Mouse (Mus musculus) E14TG2a.4 (cell line): ENCODE data around the gene Abtb2.

Experiments used
- H3K27me3 ChIP-seq: 2 replicates; pipeline ENCODE4 v1.6.1; 2014; ENCODE audit warnings: low read length, control low read depth; ENCODE audit not compliant: insufficient read depth
- H3K36me3 ChIP-seq: 2 replicates; pipeline ENCODE4 v1.6.1; 2014; ENCODE audit warnings: low read length, control low read depth; ENCODE audit not compliant: insufficient read depth
- H3K4me1 ChIP-seq: replicated peaks from 2 replicates; pipeline ENCODE4 v1.6.1; 2014; ENCODE audit warnings: low read depth, low read length, control low read depth
- H3K4me3 ChIP-seq: replicated peaks from 2 replicates; pipeline ENCODE4 v1.5.1; 2014; ENCODE audit warnings: mild to moderate bottlenecking, low read length
- H3K9me3 ChIP-seq: 2 replicates; pipeline ENCODE4 v1.6.1; 2014; ENCODE audit warnings: low read length, control low read depth
- CTCF ChIP-seq: conservative IDR thresholded peaks from 2 replicates; pipeline ENCODE4 v1.5.1; 2014; ENCODE audit warnings: low read length
- NANOG ChIP-seq: IDR thresholded peaks from 2 replicates; pipeline ENCODE4 v1.6.1; 2014; ENCODE audit warnings: borderline replicate concordance, low read length, mixed read lengths
- POU5F1 ChIP-seq: IDR thresholded peaks from 2 replicates; pipeline ENCODE4 v1.6.1; 2014; ENCODE audit warnings: low read length, borderline replicate concordance

Abtb2 gene

GRCm38 (mm10) chr2:103760906-103761716 lies 195.0 kb downstream of the Abtb2 start, which contains the start of gene Nat10:
TSS of gene Nat10 (minus strand) at chr2:103761270.
- peak within 1 kb of the TSS; percentile 97 for H3K4me3 ChIP-seq
- H3K36me3 ChIP-seq: peaks cover 58% of the 10 kb centered on the region
- no peaks in the 10 kb centered on the region for H3K9me3 ChIP-seq
- no peak for TF ChIP-seq CTCF
- TF ChIP-seq NANOG: no peak
- no peak for TF ChIP-seq POU5F1
- H3K4me1 ChIP-seq: peaks cover 40% of the 10 kb centered on the region
- no peaks in the 10 kb centered on the region for H3K27me3 ChIP-seq

DNA sequence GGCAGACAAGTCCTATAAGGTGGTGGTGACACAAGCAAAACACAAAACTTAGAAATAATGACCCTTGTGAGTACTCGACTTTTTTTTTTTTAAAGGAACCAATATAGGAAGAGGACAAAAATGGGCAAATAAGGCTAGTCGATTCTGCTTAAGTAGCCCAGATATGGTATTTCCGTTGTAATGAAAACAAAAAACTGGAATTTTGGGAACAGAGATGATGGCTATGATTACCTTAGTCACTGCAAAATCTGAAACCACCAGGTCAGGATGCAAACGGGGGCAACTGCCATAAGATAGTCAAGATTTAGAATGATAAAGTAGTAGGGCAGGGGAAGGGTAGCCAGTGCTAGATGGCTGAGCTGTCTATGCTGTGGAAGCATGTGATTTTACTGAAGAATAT lies 195.9 kb downstream of the Abtb2 start:
- Histone ChIP-seq H3K9me3 (no peaks in the 10 kb centered on the region), H3K4me1 (peaks cover 37% of the 10 kb centered on the region), H3K4me3 (peak overlapping the region; percentile 97), H3K27me3 (no peaks in the 10 kb centered on the region), H3K36me3 (peaks cover 59% of the 10 kb centered on the region)
- TF ChIP-seq CTCF: no peak
- TF ChIP-seq NANOG: no peak
- TF ChIP-seq POU5F1: no peak

- H3K27me3 ChIP-seq: no peaks in the 10 kb centered on the region
- peaks cover 59% of the 10 kb centered on the region for H3K36me3 ChIP-seq
- no peaks in the 10 kb centered on the region for H3K9me3 ChIP-seq
- TF ChIP-seq CTCF (no peak), POU5F1 (no peak), NANOG (no peak)
- peaks cover 32% of the 10 kb centered on the region for H3K4me1 ChIP-seq
- no peak overlapping the region for H3K4me3 ChIP-seq
Measured at GRCm38 (mm10) chr2:103762492-103762891, 196.4 kb downstream of the Abtb2 start.
